In the genomic region with DNA sequence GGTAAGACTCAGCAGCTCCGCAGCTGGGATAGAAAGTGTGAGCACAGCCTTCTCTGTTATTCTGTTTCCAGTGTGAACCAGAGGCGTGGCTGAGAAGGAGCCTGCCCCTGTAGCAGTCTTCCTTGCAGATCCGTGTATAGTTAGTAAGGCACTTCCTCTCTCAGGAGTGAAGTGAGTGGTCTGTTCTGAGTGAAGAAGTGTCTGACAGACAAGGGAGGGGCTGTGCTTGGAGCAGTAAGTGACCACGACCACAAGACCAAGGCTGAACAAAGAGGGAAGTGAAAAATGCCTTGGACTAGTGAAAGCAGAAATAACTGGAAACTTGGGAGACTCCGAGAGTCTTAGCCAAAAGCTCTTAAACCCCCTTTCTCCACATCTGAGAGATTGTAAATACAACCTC, we compare ENCODE assay signal across 9 mouse cellular contexts.
DNase-seq lines count a peak whose midpoint lies in the region; ATAC-seq and TF ChIP-seq lines count a peak whose summit lies in the region.
"Had no signal": no experiment of that assay in that cellular context is flagged by ENCODE, and none has a peak within 500 bp of the region (broad histone marks: within the 10 kb centered on the region; RNA-seq: fewer than 3 reads in every experiment).

No protein-coding gene starts in this region.

- no peak for TF ChIP-seq CTCF in forebrain, postnatal 0 days (IDR thresholded peaks at IDR 0.05; ENCODE audit: low read depth)

- peak; percentile 6 for DNase-seq in kidney, adult 9 months
- DNase-seq in MEL-GATA-1-ER (ENCODE audit: extremely low read depth, low read depth), result peak; percentile 21
- peak; percentile 56 for DNase-seq in lung, postnatal 36 days
- no peak for DNase-seq in forebrain, postnatal 0 days

- no peak overlapping the region for H3K27ac ChIP-seq in kidney, embryonic 15.5 days
- no peak overlapping the region for H3K27ac ChIP-seq in forebrain, postnatal 0 days (ENCODE audit: low read depth, low read length)
- no peak overlapping the region for H3K27ac ChIP-seq in midbrain, embryonic 13.5 days
- H3K27ac ChIP-seq: embryonic facial prominence, embryonic 15.5 days had no signal

- 48% methylated on average over 5 of the region's 5 CpGs for WGBS in kidney, embryonic 15.5 days
- WGBS in forebrain, postnatal 0 days, result 47% methylated on average over 5 of the region's 5 CpGs
- WGBS in midbrain, embryonic 13.5 days, result 56% methylated on average over 5 of the region's 5 CpGs

- H3K4me3 ChIP-seq in kidney, embryonic 15.5 days (replicated peaks), result no peak overlapping the region
- H3K4me3 ChIP-seq in forebrain, postnatal 0 days (ENCODE audit: low read depth, low read length), result no peak overlapping the region
- H3K4me3 ChIP-seq in midbrain, embryonic 13.5 days (replicated peaks), result no peak overlapping the region
- H3K4me3 ChIP-seq: embryonic facial prominence, embryonic 15.5 days had no signal

- H3K9ac ChIP-seq in kidney, embryonic 15.5 days, result no peak overlapping the region
- H3K9ac ChIP-seq in forebrain, postnatal 0 days, result no peak overlapping the region
- H3K9ac ChIP-seq in midbrain, embryonic 13.5 days (replicated peaks), result no peak overlapping the region
- H3K9ac ChIP-seq: embryonic facial prominence, embryonic 15.5 days had no signal

- no peaks in the 10 kb centered on the region for H3K36me3 ChIP-seq in kidney, embryonic 15.5 days
- H3K36me3 ChIP-seq in forebrain, postnatal 0 days (ENCODE audit: insufficient read depth), result no peaks in the 10 kb centered on the region; the same call in 1 of the 2 replicates
- H3K36me3 ChIP-seq in midbrain, embryonic 13.5 days, result no peaks in the 10 kb centered on the region
- H3K36me3 ChIP-seq: embryonic facial prominence, embryonic 15.5 days had no signal

- H3K4me2 ChIP-seq in kidney, embryonic 15.5 days, result no peak overlapping the region
- no peak overlapping the region for H3K4me2 ChIP-seq in forebrain, postnatal 0 days (ENCODE audit: low read depth)
- H3K4me2 ChIP-seq in midbrain, embryonic 13.5 days (replicated peaks), result no peak overlapping the region
- H3K4me2 ChIP-seq: embryonic facial prominence, embryonic 15.5 days had no signal

- no peaks in the 10 kb centered on the region for H3K27me3 ChIP-seq in kidney, embryonic 15.5 days
- H3K27me3 ChIP-seq in forebrain, postnatal 0 days (ENCODE audit: insufficient read depth, low read length), result no peaks in the 10 kb centered on the region
- H3K27me3 ChIP-seq in midbrain, embryonic 13.5 days, result no peaks in the 10 kb centered on the region
- H3K27me3 ChIP-seq: embryonic facial prominence, embryonic 15.5 days; Patski had no signal

- no peaks in the 10 kb centered on the region for H3K4me1 ChIP-seq in kidney, embryonic 15.5 days
- H3K4me1 ChIP-seq in forebrain, postnatal 0 days (ENCODE audit: insufficient read depth), result no peaks in the 10 kb centered on the region
- 0 out of 2 replicates have a peak, but pooled peaks cover 7% of the 10 kb centered on the region for H3K4me1 ChIP-seq in midbrain, embryonic 13.5 days (replicated peaks)
- H3K4me1 ChIP-seq: embryonic facial prominence, embryonic 15.5 days had no signal

- ATAC-seq in kidney, embryonic 15.5 days (replicated peaks; ENCODE audit: low FRiP score), result no peak
- ATAC-seq in common myeloid progenitor, adult 5-6 weeks (replicated peaks; ENCODE audit: low read depth, poor library complexity, severe bottlenecking), result peak; percentile 100
- no peak for ATAC-seq in forebrain, postnatal 0 days
- no peak for ATAC-seq in midbrain, embryonic 13.5 days
- ATAC-seq: Patski had no signal

- no peaks in the 10 kb centered on the region for H3K9me3 ChIP-seq in kidney, embryonic 15.5 days (replicated peaks)
- H3K9me3 ChIP-seq in forebrain, postnatal 0 days (ENCODE audit: low read length), result no peaks in the 10 kb centered on the region
- H3K9me3 ChIP-seq in midbrain, embryonic 13.5 days, result no peaks in the 10 kb centered on the region
- H3K9me3 ChIP-seq: embryonic facial prominence, embryonic 15.5 days had no signal
